Mouse (Mus musculus) heart, postnatal 14 days (tissue): ENCODE data around the gene Pde4c. TPM values are rescaled to one million over a fixed set of nuclear protein-coding genes. Genes with fewer than 3 reads are reported as not detected.
A peak's percentile ranks its signal among the peaks of the same experiment; 100 is the strongest.

ENCODE experiments used
- DNase-seq, 2 experiments: peaks; one replicate each; pipeline ENCODE4 v3.0.0; 2021 to 2022
- intact Hi-C: fragments of 180-260 bp; cut with DNase I; formaldehyde crosslinking; loops from one replicate; pipeline ENCODE4 v1.15.1; 2025
- total RNA-seq, 2 experiments: library from RNA; stranded (reverse); gene quantifications; 2 replicates each; pipeline ENCODE4 v1.2.3; 2021

The Pde4c gene
- total RNA-seq, 2 experiments from 2014 or later, result 4.5 to 4.6 TPM

GRCm38 (mm10) chr8:70775851-70776495 lies 52.5 kb downstream of the Pde4c start:
- no peak for DNase-seq
- intact Hi-C loops, result no loop called here

- DNase-seq, result peak; percentile 100
- intact Hi-C loops, result no loop called here
Observed at GRCm38 (mm10) chr8:70776496-70777444, 53.2 kb downstream of the Pde4c start, which contains the start of gene Pik3r2. Gene Pik3r2 (minus strand): TSS chr8:70776713.

GRCm38 (mm10) chr8:70780093-70780492 lies 56.6 kb downstream of the Pde4c start:
- no peak for DNase-seq
- intact Hi-C loops, result loop anchor here (5.0 kb wide), 1 partner anchor 483 kb away; no protein-coding TSS in a partner anchor

- DNase-seq, result no peak
- intact Hi-C loops, result no loop called here
Observed at GRCm38 (mm10) chr8:70786291-70787050, 63.0 kb downstream of the Pde4c start.

GRCm38 (mm10) chr8:70787051-70787445 lies 63.5 kb downstream of the Pde4c start:
- no peak for DNase-seq
- intact Hi-C loops, result no loop called here

GRCm38 (mm10) chr8:70787941-70788667 lies 64.6 kb downstream of the Pde4c start:
- intact Hi-C loops, result no loop called here

GRCm38 (mm10) chr8:70789046-70789445 lies 65.5 kb downstream of the Pde4c start:
- intact Hi-C loops, result no loop called here
- no peak for DNase-seq

More at GRCm38 (mm10) chr8:70787941-70788667, 64.6 kb downstream of the Pde4c start:
- no peak for DNase-seq

- intact Hi-C loops, result no loop called here
- no peak for DNase-seq
Observed at GRCm38 (mm10) chr8:70790846-70791245, 67.3 kb downstream of the Pde4c start.

GRCm38 (mm10) chr8:70791294-70791701 lies 67.8 kb downstream of the Pde4c start:
- intact Hi-C loops, result no loop called here
- DNase-seq, result no peak

GRCm38 (mm10) chr8:70791975-70792691 lies 68.6 kb downstream of the Pde4c start:
- intact Hi-C loops, result no loop called here
- DNase-seq, result peak; percentile 97 to 99

GRCm38 (mm10) chr8:70792700-70793099 lies 69.2 kb downstream of the Pde4c start:
- DNase-seq, result no peak
- intact Hi-C loops, result no loop called here

- no peak for DNase-seq
- intact Hi-C loops, result no loop called here
Observed at GRCm38 (mm10) chr8:70794215-70794614, 70.7 kb downstream of the Pde4c start.

GRCm38 (mm10) chr8:70795370-70795769 lies 71.8 kb downstream of the Pde4c start:
- intact Hi-C loops, result no loop called here
- no peak for DNase-seq

- intact Hi-C loops, result no loop called here
Observed at GRCm38 (mm10) chr8:70796403-70797080, 73.0 kb downstream of the Pde4c start.

GRCm38 (mm10) chr8:70797081-70798070 lies 73.9 kb downstream of the Pde4c start:
- peak; percentile 88 for DNase-seq
- intact Hi-C loops, result no loop called here

More at GRCm38 (mm10) chr8:70796403-70797080, 73.0 kb downstream of the Pde4c start:
- DNase-seq, result peak; percentile 83

- intact Hi-C loops, result no loop called here
- peak in 1 of 2 experiments; percentile 58 for DNase-seq
Observed at GRCm38 (mm10) chr8:70798281-70798680, 74.8 kb downstream of the Pde4c start.

GRCm38 (mm10) chr8:70800648-70801047 lies 77.1 kb downstream of the Pde4c start:
- intact Hi-C loops, result no loop called here
- no peak for DNase-seq
